Mouse (Mus musculus): ENCODE measurements around the gene Mrpl11. TPM values are rescaled to one million over a fixed set of nuclear protein-coding genes. Genes with fewer than 3 reads are reported as not detected.
"Not testable (repeated sequence)": the region's sequence is repeated elsewhere in the genome, so short reads cannot be mapped to it uniquely, and the experiment has no call there.

Gene Mrpl11
- total RNA-seq, 2 experiments from 2014 or later: 56.7 to 61.6 TPM

DNA sequence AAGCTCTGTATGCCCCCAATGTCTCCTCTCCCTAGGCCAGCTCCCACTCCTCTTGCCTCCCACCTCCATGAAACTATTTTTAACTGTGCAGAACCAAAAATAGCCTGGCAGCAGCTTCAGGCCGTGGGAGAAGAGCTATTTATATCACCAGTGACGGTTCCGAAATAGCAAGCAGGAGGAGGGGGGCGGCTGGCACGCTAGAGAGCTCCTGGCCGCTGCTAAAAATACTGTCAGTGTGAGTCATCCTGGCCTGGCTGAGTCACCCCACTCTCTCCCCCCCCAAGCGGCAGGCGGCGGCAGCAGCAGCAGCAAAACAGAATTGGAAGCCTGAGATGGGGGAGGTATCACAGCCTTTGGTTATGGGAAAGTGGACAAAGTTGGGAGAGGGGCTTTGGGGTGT is 31.0 kb downstream of the Mrpl11 start:
- peak; percentile 67 to 72 for DNase-seq

- peak; percentile 57 to 69 for DNase-seq
Measured at GRCm38 (mm10) chr19:4994043-4994442, 32.1 kb downstream of the Mrpl11 start.

DNA sequence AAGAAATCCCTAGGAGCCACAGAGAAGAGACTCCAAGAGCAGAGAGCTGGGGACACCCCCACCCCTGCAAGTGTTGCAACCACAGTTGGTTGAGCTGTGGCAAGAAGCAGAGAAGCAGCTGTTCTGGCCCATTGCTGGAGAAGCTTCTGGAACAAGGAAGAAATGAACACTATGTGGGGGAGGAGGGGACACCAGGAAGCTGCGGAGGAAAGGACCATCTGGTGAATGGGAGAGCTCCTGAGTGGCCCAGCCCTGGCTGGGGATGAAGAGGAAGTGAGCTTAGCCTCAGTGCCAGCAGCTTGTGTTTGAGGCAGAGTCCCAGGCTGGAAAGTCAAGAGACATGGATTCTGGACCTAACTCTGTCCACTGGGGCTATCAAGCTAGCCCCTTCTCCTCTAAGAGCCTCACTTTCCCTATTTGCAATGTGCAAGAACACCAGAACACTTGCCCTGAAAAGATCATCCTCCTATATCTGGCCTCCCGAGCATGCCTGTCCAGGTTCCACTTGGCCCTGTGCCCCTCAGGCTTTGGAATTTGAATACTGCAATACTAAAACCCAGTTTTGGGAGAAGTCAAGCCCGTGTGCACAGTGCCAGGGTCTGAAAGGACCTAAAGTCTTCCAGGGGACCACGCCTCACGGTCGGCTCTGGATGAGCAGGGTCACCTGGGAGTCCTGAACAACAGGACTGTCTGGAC is 37.6 kb downstream of the Mrpl11 start:
- peak in 1 of 2 experiments; percentile 34 for DNase-seq

DNA sequence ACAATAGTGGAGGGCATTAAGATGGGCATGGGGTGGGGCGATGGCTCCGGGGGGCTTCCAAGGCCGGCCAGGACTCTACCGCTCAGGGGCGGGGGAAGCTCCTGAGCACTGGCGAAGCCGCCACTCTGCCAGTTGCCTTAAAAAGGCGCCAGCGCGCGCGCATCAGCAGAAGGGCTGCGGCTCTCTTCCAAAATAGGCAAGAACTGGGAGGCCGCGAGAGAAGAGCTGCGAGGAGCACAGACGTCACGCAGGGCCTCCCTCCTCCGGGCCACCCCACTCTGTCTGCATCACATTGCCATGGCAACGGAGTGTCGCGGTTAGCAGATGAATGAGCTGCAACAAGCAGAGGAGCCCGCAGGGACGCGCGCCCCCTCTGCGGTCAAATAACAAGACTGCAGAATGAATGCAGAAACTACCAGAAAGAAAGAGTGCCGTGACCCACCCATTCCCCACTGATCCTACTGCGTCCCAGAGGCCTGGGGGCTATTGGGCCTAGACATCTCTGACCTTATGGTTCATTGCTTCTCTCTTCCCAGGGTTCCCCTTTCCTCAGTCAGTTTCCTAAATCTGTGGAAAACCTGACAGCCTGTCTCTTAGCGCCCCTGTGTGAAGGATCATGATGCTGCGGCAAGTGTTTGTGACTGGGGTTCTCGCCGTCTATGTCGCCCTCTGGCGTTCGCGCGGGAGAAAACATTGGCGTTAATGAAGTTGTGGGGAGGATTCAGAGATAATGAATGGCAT is 39.9 kb downstream of the Mrpl11 start:
- peak; percentile 93 to 95 for DNase-seq

DNA sequence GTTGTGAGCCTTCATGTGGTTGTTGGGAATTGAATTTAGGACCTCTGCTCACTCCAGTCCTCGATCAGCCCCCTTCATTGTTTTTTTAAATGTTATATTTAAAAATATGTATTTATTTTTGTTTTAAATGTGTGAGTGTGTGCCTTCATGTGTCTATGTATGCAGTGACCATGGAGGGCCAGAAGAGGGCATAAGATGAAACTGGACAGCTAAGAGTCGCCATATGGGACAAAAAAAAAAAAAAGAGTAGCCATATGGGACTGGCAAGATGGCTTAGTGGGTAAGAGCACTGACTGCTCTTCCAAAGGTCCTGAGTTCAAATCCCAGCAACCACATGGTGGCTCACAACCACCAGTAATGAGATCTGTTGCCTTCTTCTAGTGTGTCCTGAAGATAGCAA is 41.7 kb downstream of the Mrpl11 start:
- DNase-seq: not testable (repeated sequence)

DNA sequence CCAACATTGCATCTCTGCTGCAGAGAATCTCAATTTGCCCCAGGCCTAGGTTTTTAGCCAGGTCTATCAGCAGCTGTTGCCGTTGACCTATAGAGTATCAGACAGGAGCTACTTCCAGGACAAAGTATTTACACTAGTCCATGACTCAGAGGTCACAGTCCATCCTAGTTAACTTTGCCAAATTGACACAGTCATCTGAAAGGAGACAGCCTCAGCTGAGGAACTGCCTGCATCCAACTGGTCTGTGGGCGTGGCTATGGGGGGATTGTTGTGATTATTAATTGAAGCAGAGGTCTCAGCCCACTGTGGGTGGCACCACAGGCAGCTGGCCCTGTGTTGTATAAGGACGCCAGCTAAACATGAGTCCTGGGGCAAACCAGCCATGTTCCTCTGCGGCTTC is 43.0 kb downstream of the Mrpl11 start:
- DNase-seq: no peak

GRCm38 (mm10) chr19:5013138-5013537 is 51.2 kb downstream of the Mrpl11 start:
- DNase-seq: no peak

- no peak for DNase-seq
Measured at GRCm38 (mm10) chr19:5014961-5015398, 53.0 kb downstream of the Mrpl11 start.

- no peak for DNase-seq
Measured at GRCm38 (mm10) chr19:5016221-5016742, 54.3 kb downstream of the Mrpl11 start.

Other genes with a start within 250 kb of the Mrpl11 start
- gene Rbm4b, start 205.7 kb upstream of the Mrpl11 start, total RNA-seq (2021): 10 to 100 TPM; 17.4 to 20.2 TPM
- gene Rbm4, start 168.2 kb upstream of the Mrpl11 start, total RNA-seq (2021): 10 to 100 TPM; 88.2 to 89.6 TPM
- gene Gm21992, start 150.5 kb upstream of the Mrpl11 start, total RNA-seq (2021): 10 to 100 TPM; 17.3 to 19.8 TPM
- 10 to 100 TPM; 56.3 to 62.7 TPM for gene Rbm14, start 150.5 kb upstream of the Mrpl11 start, total RNA-seq (2021)
- 10 to 100 TPM; 36.6 to 37.1 TPM for gene Ccs, start 122.8 kb upstream of the Mrpl11 start, total RNA-seq (2021)
- 1 to 10 TPM; 1.6 to 2.0 TPM for gene Ccdc87, start 122.8 kb upstream of the Mrpl11 start, total RNA-seq (2021)
- 100 to 1,000 TPM; 102 to 112 TPM for gene Ctsf, start 107.0 kb upstream of the Mrpl11 start, total RNA-seq (2021)
- gene Actn3, start 84.2 kb upstream of the Mrpl11 start, total RNA-seq (2021): 1 to 10 TPM in 1 of 2 experiments, under 1 TPM in 1; 0.87 to 1.4 TPM
- 10 to 100 TPM; 26.4 to 27.1 TPM for gene Zdhhc24, start 83.5 kb upstream of the Mrpl11 start, total RNA-seq (2021)
- 10 to 100 TPM; 38.3 to 41.7 TPM for gene Bbs1, start 55.5 kb upstream of the Mrpl11 start, total RNA-seq (2021)
- gene Dpp3, start 33.9 kb upstream of the Mrpl11 start, total RNA-seq (2021): 10 to 100 TPM; 39.0 to 41.6 TPM
- gene Peli3, start 19.0 kb upstream of the Mrpl11 start, total RNA-seq (2021): 10 to 100 TPM; 19.5 to 24.4 TPM
- 1 to 10 TPM; 4.8 to 6.4 TPM for gene Npas4, start 28.2 kb downstream of the Mrpl11 start, total RNA-seq (2021)
- 10 to 100 TPM; 15.2 to 15.3 TPM for gene Slc29a2, start 61.7 kb downstream of the Mrpl11 start, total RNA-seq (2021)
- 100 to 1,000 TPM; 110 to 126 TPM for gene B4gat1, start 76.7 kb downstream of the Mrpl11 start, total RNA-seq (2021)
- 1 to 10 TPM; 4.5 to 5.0 TPM for gene AC124502.3, start 76.7 kb downstream of the Mrpl11 start, total RNA-seq (2021)
- 10 to 100 TPM; 20.2 to 20.8 TPM for gene Brms1, start 79.2 kb downstream of the Mrpl11 start, total RNA-seq (2021)
- gene Rin1, start 88.3 kb downstream of the Mrpl11 start, total RNA-seq (2021): 100 to 1,000 TPM; 111 to 113 TPM
- 1 to 10 TPM; 2.4 to 3.9 TPM for gene Cd248, start 105.9 kb downstream of the Mrpl11 start, total RNA-seq (2021)
- gene Tmem151a, start 123.4 kb downstream of the Mrpl11 start, total RNA-seq (2021): 100 to 1,000 TPM; 116 to 117 TPM
- 10 to 100 TPM; 21.1 to 21.5 TPM for gene Yif1a, start 126.4 kb downstream of the Mrpl11 start, total RNA-seq (2021)
- gene Cnih2, start 136.4 kb downstream of the Mrpl11 start, total RNA-seq (2021): 100 to 1,000 TPM; 673 to 729 TPM
- gene Rab1b, start 144.9 kb downstream of the Mrpl11 start, total RNA-seq (2021): 100 to 1,000 TPM; 162 to 163 TPM
- 100 to 1,000 TPM; 224 to 226 TPM for gene Klc2, start 156.4 kb downstream of the Mrpl11 start, total RNA-seq (2021)